Mouse (Mus musculus) large intestine, adult 2 months (tissue): ENCODE measurements around the gene Dtnb. TPM values are rescaled to one million over a fixed set of nuclear protein-coding genes. Genes with fewer than 3 reads are reported as not detected.

Experiments used
- DNase-seq: peaks from one replicate; pipeline ENCODE4 v3.0.0-alpha.2; 2012; ENCODE audit warnings: low read depth, low spot score
- WGBS: fragments of 180-500 bp; shearing (Covaris S2); methylation state at CpG from one replicate; pipeline ENCODE4 v1.1.7; 2018; 5-methylcytosine and 5-hydroxymethylcytosine counted together
- polyA plus RNA-seq: library from polyadenylated mRNA; depleted of rRNA; stranded (reverse); fragments of >200 nt; gene quantifications from 2 replicates; pipeline ENCODE4 v1.2.3, GENCODE M21; 2012; rRNA removed

Dtnb gene
- polyA plus RNA-seq, 1 experiment = 10.6 TPM

- DNase-seq = no peak
Measured at GRCm38 (mm10) chr12:3817566-3817965, 245.4 kb downstream of the Dtnb start.

GRCm38 (mm10) chr12:3819899-3820298 lies 247.7 kb downstream of the Dtnb start:
- WGBS = 34% methylated on average over 4 of the region's 4 CpGs
- DNase-seq = no peak

More at GRCm38 (mm10) chr12:3817566-3817965, 245.4 kb downstream of the Dtnb start:
- 51% methylated on average over 5 of the region's 5 CpGs for WGBS

GRCm38 (mm10) chr12:3823408-3823807 lies 251.2 kb downstream of the Dtnb start:
- no peak for DNase-seq
- WGBS = 83% methylated on average over 5 of the region's 5 CpGs

GRCm38 (mm10) chr12:3824906-3825713 lies 252.9 kb downstream of the Dtnb start:
- WGBS = 43% methylated on average over 5 of the region's 5 CpGs
- no peak for DNase-seq

GRCm38 (mm10) chr12:3825714-3826080 lies 253.5 kb downstream of the Dtnb start:
- WGBS = 43% methylated on average over 12 of the region's 12 CpGs
- DNase-seq = no peak

- 93% methylated on average over 5 of the region's 5 CpGs for WGBS
- no peak for DNase-seq
Measured at GRCm38 (mm10) chr12:3827771-3828170, 255.6 kb downstream of the Dtnb start.

Other genes starting within 250 kb of the Dtnb start
- 2.1 and 2.3 TPM in 2 replicates for gene Kif3c, start 207.2 kb upstream of the Dtnb start, polyA plus RNA-seq
- gene Asxl2, start 145.5 kb upstream of the Dtnb start, polyA plus RNA-seq = 4.1 and 7.8 TPM in 2 replicates
- gene Dnmt3a, start 233.6 kb downstream of the Dtnb start, polyA plus RNA-seq = 5.7 and 8.4 TPM in 2 replicates